Mouse (Mus musculus): ENCODE measurements at regions not wholly inside any gene's neighbourhood (a gene's known extent, or its start where the extent isn't known, plus 50 kb on each side); places are given as distances from the start of the nearest gene placed in this dataset.

DNA sequence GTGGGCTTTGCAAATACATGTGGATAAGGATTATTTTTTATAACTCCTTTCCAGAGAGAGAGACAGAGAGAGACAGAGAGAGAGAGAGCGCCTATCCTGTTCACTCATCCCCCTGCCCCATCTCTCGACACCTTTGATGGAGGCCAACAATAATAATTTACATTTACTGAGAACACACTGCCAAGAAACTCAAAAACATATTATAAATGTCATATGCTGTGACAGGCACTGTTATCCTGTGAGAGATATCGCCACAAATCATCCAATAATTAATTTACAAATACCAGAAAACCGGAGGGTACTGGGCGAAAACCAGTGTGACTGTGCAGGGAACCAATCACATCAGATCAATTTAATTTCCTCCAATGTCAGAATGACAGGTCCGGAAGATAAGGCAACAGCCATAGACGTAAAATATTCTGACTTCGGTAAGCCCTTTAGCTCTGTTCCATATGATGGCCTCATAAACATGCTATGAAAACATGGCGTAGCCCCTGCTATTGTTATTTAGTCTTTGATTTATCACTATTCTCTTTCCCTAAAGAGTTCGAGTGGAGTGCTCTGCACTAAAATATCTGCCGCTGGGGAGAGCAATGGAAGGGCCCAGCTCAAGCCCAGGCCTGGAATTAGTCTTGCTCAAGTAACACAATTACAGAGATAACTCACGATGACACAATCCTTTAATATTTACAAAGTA, 173.5 kb upstream of the Ppp2r3a start:
- ATAC-seq (ENCODE audit: insufficient read depth, low FRiP score, low read depth) = no peak
- H3K4me1 ChIP-seq = no peaks in the 10 kb centered on the region
- H3K27me3 ChIP-seq (replicated peaks) = no peaks in the 10 kb centered on the region
- no peaks in the 10 kb centered on the region for H3K36me3 ChIP-seq
- no peak overlapping the region for H3K27ac ChIP-seq
- H3K4me2 ChIP-seq = no peak overlapping the region
- no peak overlapping the region for H3K4me3 ChIP-seq (replicated peaks)
- H3K9me3 ChIP-seq = no peaks in the 10 kb centered on the region
- H3K9ac ChIP-seq = no peak overlapping the region
- 51% methylated on average over 12 of the region's 12 CpGs for WGBS

DNA sequence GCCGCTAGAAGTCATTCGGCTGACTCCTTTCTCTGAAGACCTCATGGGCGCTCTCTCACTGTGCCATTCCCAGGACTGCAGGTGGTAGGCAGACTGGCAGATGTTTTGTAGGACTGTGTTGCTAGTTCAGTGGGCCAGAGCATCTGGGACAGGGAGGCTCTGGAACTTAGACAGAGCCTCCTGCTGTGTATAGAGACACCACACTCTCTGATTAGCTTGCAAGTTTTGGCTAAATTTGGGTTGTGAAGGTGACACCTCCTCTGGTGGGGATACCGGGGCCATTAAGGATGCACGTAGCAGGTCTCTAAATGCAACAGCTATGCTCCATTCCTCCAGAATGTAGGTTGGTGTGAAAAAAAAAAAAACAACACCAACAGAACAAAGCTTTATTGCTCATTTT, 171.4 kb upstream of the Ppp2r3a start:
- Histone ChIP-seq H3K4me2 (no peak overlapping the region), H3K36me3 (no peaks in the 10 kb centered on the region), H3K27ac (no peak overlapping the region), H3K4me3 (replicated peaks) (no peak overlapping the region), H3K4me1 (no peaks in the 10 kb centered on the region), H3K9me3 (no peaks in the 10 kb centered on the region), H3K27me3 (replicated peaks) (no peaks in the 10 kb centered on the region), H3K9ac (no peak overlapping the region)
- WGBS = 91% methylated on average over 5 of the region's 5 CpGs
- ATAC-seq (ENCODE audit: insufficient read depth, low FRiP score, low read depth) = no peak

DNA sequence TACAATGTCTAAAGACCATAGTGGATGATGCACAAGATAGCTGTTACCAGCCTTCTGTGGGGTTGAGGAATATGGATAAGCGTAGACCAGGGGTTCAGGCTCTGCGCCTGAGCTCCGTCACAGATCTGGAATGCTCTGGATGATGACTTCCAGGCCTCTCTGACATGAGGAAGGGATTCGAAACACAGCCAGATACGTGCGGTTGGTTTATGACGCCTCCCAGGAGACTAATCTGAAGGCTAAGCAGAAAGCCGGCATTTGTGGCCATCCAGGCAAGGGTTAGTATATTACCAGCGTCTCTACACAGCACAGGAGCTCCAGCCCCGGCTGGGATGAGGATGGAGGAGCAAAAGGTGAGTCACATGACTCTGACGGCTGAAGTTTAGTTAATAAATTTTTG, 170.4 kb upstream of the Ppp2r3a start:
- no peak overlapping the region for H3K4me3 ChIP-seq (replicated peaks)
- ATAC-seq (ENCODE audit: insufficient read depth, low FRiP score, low read depth) = no peak
- H3K4me2 ChIP-seq = no peak overlapping the region
- H3K27me3 ChIP-seq (replicated peaks) = no peaks in the 10 kb centered on the region
- no peak overlapping the region for H3K9ac ChIP-seq
- no peaks in the 10 kb centered on the region for H3K36me3 ChIP-seq
- H3K4me1 ChIP-seq = no peaks in the 10 kb centered on the region
- WGBS = 62% methylated on average over 11 of the region's 11 CpGs
- H3K9me3 ChIP-seq = no peaks in the 10 kb centered on the region
- H3K27ac ChIP-seq = no peak overlapping the region

DNA sequence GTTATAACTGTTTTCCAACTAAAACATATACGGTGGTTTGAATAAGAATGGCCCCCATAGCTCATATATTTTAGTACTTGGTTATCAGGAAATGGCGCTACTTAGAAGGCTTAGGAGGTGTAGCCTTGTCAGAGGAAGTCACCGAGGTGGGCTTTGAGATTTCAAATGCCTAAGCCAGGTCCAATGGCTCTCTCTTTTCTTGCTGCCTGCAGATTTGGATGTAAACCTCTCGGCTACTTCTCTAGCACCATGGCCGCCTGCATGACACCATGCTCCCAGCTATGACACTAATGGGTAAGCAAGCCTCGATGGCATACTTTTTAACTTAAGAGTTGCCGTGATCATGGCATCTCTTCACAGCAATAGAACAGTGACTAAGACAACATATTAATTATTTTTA, 169.5 kb upstream of the Ppp2r3a start:
- H3K27ac ChIP-seq = no peak overlapping the region
- no peak overlapping the region for H3K4me2 ChIP-seq
- 91% methylated on average over 7 of the region's 7 CpGs for WGBS
- no peak overlapping the region for H3K4me3 ChIP-seq (replicated peaks)
- H3K9me3 ChIP-seq = no peaks in the 10 kb centered on the region
- no peak for ATAC-seq (ENCODE audit: insufficient read depth, low FRiP score, low read depth)
- H3K36me3 ChIP-seq = no peaks in the 10 kb centered on the region
- H3K4me1 ChIP-seq = no peaks in the 10 kb centered on the region
- no peak overlapping the region for H3K9ac ChIP-seq
- H3K27me3 ChIP-seq (replicated peaks) = no peaks in the 10 kb centered on the region

DNA sequence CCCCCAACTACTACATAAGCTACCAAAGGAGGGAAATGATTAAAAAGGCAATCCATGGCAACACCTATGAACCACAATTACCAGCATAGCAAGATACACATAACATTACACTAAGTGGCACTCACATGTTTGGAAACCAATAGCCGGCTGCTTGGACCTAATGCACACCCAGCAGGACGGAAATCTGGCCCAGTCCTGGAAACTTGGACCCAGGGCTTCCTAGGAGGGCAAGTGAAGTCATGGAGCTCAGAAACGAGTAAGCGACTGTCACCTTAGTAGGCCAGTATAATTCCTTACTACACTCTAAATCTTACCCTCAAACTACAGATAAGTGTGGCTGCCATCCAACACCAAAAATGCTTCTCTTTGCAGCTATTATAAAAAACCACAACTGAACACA, 168.6 kb upstream of the Ppp2r3a start:
- ATAC-seq (ENCODE audit: insufficient read depth, low FRiP score, low read depth) = no peak
- no peaks in the 10 kb centered on the region for H3K27me3 ChIP-seq (replicated peaks)
- H3K4me1 ChIP-seq = no peaks in the 10 kb centered on the region
- H3K9ac ChIP-seq = no peak overlapping the region
- H3K4me2 ChIP-seq = no peak overlapping the region
- WGBS = 84% methylated on average over 4 of the region's 4 CpGs
- H3K9me3 ChIP-seq = no peaks in the 10 kb centered on the region
- H3K27ac ChIP-seq = no peak overlapping the region
- H3K36me3 ChIP-seq = no peaks in the 10 kb centered on the region
- H3K4me3 ChIP-seq (replicated peaks) = no peak overlapping the region

DNA sequence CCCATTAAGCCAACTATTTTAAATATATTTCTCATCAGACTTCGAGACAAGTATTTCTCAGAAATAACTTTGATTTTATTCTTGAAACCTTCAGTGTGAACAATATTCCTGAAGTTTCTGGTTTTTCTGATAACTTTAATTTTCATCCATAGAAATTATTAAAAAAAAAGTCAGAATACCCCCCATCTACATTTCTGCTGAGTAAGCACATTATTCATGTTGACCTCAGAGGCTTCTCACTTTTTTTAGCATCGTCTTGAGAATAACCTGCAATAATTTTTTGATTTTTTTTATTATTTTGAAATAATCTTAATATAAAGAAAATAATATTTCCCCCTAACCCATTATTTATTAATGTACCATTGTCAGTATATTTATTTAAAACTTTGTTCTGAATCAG, 166.1 kb upstream of the Ppp2r3a start:
- Histone ChIP-seq H3K4me3 (replicated peaks) (no peak overlapping the region), H3K36me3 (no peaks in the 10 kb centered on the region), H3K9ac (no peak overlapping the region), H3K27me3 (replicated peaks) (no peaks in the 10 kb centered on the region), H3K4me2 (no peak overlapping the region), H3K9me3 (no peaks in the 10 kb centered on the region), H3K27ac (no peak overlapping the region), H3K4me1 (no peaks in the 10 kb centered on the region)
- no peak for ATAC-seq (ENCODE audit: insufficient read depth, low FRiP score, low read depth)
- WGBS = 84% methylated on average over 2 of the region's 2 CpGs

DNA sequence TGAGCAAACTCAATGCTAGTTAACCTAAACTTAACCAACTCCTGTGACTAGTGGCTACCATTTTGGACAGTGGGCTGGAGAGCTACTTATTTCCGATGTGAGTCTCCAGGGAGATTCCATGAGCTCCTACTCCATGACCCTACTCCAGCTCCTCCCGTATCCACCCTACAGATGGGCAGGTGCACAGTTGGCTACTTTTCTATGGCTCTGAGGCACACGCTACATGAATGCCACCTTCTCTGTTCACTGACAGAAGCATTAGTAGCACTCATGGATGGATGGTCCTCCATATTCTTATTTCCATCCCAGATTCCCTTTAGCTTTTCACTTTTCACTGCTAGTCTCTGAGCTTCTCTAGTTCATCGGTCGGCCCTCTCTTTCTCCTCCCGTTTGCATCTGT, 164.7 kb upstream of the Ppp2r3a start:
- Histone ChIP-seq H3K4me1 (no peaks in the 10 kb centered on the region), H3K9ac (no peak overlapping the region), H3K4me2 (no peak overlapping the region), H3K9me3 (no peaks in the 10 kb centered on the region), H3K27me3 (replicated peaks) (no peaks in the 10 kb centered on the region), H3K36me3 (no peaks in the 10 kb centered on the region), H3K27ac (no peak overlapping the region), H3K4me3 (replicated peaks) (no peak overlapping the region)
- 94% methylated on average over 6 of the region's 6 CpGs for WGBS
- no peak for ATAC-seq (ENCODE audit: insufficient read depth, low FRiP score, low read depth)

DNA sequence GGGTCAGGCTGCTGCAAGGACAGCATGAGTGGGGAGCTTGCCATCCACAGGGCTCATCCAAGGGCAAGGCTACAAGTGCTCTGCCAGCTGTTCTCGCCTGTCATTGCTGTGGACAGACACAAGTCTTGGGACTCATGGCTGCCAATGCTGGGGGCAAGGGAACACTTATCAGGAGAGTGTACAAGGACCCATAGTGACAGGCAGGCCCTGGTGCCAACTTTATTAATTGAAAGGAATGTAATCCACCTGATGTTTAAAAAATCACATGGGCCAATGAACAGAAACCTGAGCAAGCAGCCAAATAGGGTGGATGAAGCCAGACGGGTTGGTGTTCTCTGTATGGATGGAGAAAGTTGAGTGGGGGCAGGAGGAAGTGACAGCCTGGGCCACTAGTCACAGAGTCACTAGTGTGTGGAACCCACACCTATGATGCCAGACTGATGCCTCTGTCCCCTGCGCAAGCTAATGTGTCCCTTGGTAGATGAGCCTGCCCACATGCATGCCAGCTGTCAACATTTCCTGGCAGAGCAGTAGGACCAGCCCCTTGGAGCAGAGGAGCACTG, 161.6 kb upstream of the Ppp2r3a start:
- Histone ChIP-seq H3K9me3 (no peaks in the 10 kb centered on the region), H3K4me2 (no peak overlapping the region), H3K27ac (no peak overlapping the region), H3K4me3 (replicated peaks) (no peak overlapping the region), H3K27me3 (replicated peaks) (no peaks in the 10 kb centered on the region), H3K36me3 (no peaks in the 10 kb centered on the region), H3K9ac (no peak overlapping the region), H3K4me1 (no peaks in the 10 kb centered on the region)
- WGBS = 71% methylated on average over 3 of the region's 3 CpGs
- ATAC-seq (ENCODE audit: insufficient read depth, low FRiP score, low read depth) = no peak; the same call in 1 of the 2 replicates

DNA sequence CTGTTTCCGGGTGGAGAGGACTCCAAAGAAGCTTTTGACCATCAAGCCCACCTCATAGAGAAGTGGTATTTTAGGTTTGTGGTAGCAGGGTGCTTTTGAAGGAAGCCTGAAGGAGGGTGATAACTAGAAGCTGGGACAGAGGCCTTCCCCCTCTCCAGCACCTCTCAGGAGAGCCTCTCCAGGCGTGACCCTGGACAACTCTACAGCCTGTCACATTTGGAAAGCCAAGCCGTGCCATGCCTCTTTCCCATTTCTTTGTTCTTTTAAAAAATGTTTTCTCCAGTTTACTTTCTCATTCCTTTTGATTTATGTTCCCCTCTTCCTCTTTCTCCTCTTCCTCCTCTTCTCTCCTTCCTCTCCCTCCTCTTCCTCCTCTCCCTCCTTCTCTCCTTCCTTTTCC, 160.4 kb upstream of the Ppp2r3a start:
- 84% methylated on average over 3 of the region's 3 CpGs for WGBS
- no peaks in the 10 kb centered on the region for H3K4me1 ChIP-seq
- ATAC-seq (ENCODE audit: insufficient read depth, low FRiP score, low read depth) = no peak

DNA sequence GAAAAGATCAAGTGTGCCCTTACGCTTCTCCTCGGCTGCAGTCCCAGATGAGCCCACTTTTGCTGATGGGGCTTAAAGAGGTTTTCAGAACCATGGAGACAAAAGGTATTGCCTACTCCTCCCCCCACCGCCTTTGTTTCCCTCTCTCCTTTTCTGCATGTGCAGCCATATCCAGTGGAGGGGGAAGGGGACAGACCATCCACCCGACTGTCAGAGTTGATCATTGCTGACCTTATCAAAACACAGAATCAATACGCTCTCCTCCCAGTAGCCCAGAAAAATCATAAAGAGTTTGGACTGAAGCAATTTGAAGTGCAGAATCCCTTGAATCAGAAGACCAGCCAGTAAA, 159.9 kb upstream of the Ppp2r3a start:
- Histone ChIP-seq H3K4me1 (no peaks in the 10 kb centered on the region), H3K27ac (no peak overlapping the region), H3K36me3 (no peaks in the 10 kb centered on the region), H3K9ac (no peak overlapping the region), H3K4me2 (no peak overlapping the region), H3K9me3 (no peaks in the 10 kb centered on the region), H3K4me3 (replicated peaks) (no peak overlapping the region), H3K27me3 (replicated peaks) (no peaks in the 10 kb centered on the region)
- ATAC-seq (ENCODE audit: insufficient read depth, low FRiP score, low read depth) = no peak
- 86% methylated on average over 5 of the region's 5 CpGs for WGBS

More for the DNA sequence above, 160.4 kb upstream of the Ppp2r3a start:
- no peak overlapping the region for H3K4me3 ChIP-seq (replicated peaks)
- no peak overlapping the region for H3K4me2 ChIP-seq
- H3K27me3 ChIP-seq (replicated peaks) = no peaks in the 10 kb centered on the region
- no peak overlapping the region for H3K9ac ChIP-seq
- H3K27ac ChIP-seq = no peak overlapping the region
- H3K36me3 ChIP-seq = no peaks in the 10 kb centered on the region
- no peaks in the 10 kb centered on the region for H3K9me3 ChIP-seq

DNA sequence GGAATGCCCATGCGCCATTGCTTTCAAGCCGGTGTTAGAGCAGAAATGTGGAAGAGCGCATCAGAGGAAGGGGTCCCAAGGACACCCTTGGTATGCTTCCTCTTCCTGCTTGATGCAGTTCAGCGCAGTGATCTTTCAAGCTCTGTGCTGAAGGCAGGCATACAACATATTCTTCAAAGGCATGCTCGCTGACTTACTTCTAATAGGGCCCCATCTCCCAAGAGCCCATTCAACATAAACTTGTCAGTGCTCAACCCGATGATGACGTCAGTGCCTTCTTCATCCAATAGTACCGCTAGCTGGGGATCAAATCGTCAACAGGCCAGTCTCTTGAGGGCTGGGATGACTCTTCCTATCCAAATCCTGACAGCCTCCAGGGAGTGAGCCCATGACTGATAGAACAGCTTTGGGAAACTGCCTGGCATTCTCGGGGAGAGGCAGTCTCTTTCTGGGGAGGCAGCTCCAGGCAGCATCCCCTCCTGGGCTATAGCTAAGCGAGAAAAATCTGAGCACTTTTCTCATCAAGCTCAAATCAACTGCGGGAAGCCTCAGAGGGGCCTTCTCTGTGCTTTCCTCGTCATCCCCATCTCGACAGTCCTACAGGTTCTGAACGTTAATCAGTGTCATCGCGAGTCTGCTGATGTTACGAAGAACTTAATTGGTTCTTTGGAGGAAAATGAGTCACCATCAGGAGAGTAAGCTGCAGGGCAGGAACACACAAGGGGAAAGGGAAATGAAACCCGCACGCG, 159.4 kb upstream of the Ppp2r3a start:
- ATAC-seq (ENCODE audit: insufficient read depth, low FRiP score, low read depth) = no peak

DNA sequence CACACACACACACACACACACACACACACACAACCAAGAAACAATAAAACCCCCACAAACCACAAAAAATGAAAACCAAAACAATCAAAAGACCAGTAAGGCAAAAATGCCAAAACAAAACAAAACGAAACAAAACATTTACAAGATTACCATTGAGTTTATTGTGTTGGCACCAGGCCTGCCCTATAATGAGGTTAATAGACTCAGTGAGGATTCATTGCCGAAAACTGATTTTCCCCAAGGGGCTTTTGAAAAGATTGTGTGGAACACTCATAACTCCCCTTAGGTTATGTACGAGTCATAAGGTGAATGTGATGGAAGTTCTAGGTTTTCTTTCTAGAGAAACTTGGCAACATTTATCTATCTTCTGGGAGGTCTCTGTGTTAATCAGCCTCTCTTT, 158.8 kb upstream of the Ppp2r3a start:
- no peaks in the 10 kb centered on the region for H3K4me1 ChIP-seq
- WGBS = 65% methylated on average over 3 of the region's 3 CpGs
- H3K27me3 ChIP-seq (replicated peaks) = no peaks in the 10 kb centered on the region
- H3K4me2 ChIP-seq = no peak overlapping the region
- H3K27ac ChIP-seq = no peak overlapping the region
- H3K9ac ChIP-seq = no peak overlapping the region
- no peaks in the 10 kb centered on the region for H3K36me3 ChIP-seq
- no peaks in the 10 kb centered on the region for H3K9me3 ChIP-seq
- no peak overlapping the region for H3K4me3 ChIP-seq (replicated peaks)
- no peak for ATAC-seq (ENCODE audit: insufficient read depth, low FRiP score, low read depth)

More for the DNA sequence above, 159.4 kb upstream of the Ppp2r3a start:
- 75% methylated on average over 21 of the region's 21 CpGs for WGBS
- no peak overlapping the region for H3K27ac ChIP-seq
- H3K4me3 ChIP-seq (replicated peaks) = no peak overlapping the region
- H3K27me3 ChIP-seq (replicated peaks) = no peaks in the 10 kb centered on the region
- H3K9me3 ChIP-seq = no peaks in the 10 kb centered on the region
- H3K4me1 ChIP-seq = no peaks in the 10 kb centered on the region
- H3K36me3 ChIP-seq = no peaks in the 10 kb centered on the region
- H3K9ac ChIP-seq = no peak overlapping the region
- H3K4me2 ChIP-seq = no peak overlapping the region

Data from stomach, embryonic 15.5 days (tissue).